9 mouse cellular contexts compared by ENCODE assay signal in the genomic region with DNA sequence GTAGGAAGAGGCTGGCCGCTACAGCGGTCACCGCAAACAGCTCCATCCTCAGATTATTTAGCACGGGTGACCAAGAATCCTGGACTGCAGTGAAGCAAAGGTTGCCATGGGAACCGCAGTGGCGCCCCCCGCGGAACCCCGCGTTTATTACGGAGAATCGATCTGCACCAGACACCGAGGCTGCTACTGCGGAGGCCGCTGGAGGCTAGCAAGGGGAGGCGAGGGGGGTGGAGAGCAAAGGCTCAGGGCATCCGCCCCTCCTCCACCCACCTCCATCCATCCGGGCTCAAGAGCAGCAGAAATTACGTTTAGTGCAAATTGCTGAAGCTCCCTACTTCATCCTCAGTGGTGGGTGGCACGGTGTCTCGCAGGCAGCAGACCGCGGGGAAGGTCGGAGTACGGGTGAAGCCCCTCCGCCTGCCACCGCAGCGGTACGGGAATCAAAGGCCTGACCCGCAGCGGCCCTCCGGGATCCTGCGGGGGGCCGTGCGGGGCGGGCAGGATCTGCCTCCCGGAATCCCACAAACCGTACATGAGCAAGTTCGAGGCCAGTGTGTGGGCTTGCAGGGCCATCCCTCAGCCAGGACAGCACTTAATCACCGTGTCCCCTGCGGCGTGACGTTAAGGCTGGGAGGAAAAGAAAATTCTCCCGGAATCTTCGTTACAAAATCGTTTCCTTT.
DNase-seq lines count a peak whose midpoint lies in the region; ATAC-seq lines count a peak whose summit lies in the region.
"Had no signal": no experiment of that assay in that cellular context is flagged by ENCODE, and none has a peak within 500 bp of the region (broad histone marks: within the 10 kb centered on the region; RNA-seq: fewer than 3 reads in every experiment).

No protein-coding gene starts in this region.

- under 1% methylated on average over 46 of the region's 46 CpGs for WGBS in intestine, embryonic 16.5 days
- under 1% methylated on average over 46 of the region's 46 CpGs for WGBS in limb, embryonic 11.5 days
- WGBS in midbrain, embryonic 13.5 days = under 1% methylated on average over 42 of the region's 46 CpGs
- WGBS in stomach, embryonic 15.5 days = 1% methylated on average over 46 of the region's 46 CpGs

- peak overlapping the region; percentile 77 for H3K4me2 ChIP-seq in intestine, embryonic 16.5 days (ENCODE audit: low read depth, low read length)
- peak overlapping the region; percentile 60 for H3K4me2 ChIP-seq in limb, embryonic 11.5 days (ENCODE audit: low read depth, severe bottlenecking)
- peak overlapping the region; percentile 66 for H3K4me2 ChIP-seq in midbrain, embryonic 13.5 days (replicated peaks)
- H3K4me2 ChIP-seq in stomach, embryonic 15.5 days = peak overlapping the region; percentile 85

- H3K27me3 ChIP-seq in intestine, embryonic 16.5 days (replicated peaks; ENCODE audit: control insufficient read depth, insufficient read depth, low read length) = peaks cover 40% of the 10 kb centered on the region
- H3K27me3 ChIP-seq in limb, embryonic 11.5 days (ENCODE audit: control insufficient read depth, insufficient read depth, low read length) = peaks cover 45% of the 10 kb centered on the region
- H3K27me3 ChIP-seq in midbrain, embryonic 13.5 days = peaks cover 12% of the 10 kb centered on the region
- peaks cover 31% of the 10 kb centered on the region for H3K27me3 ChIP-seq in stomach, embryonic 15.5 days (replicated peaks)

- peak; percentile 28 for DNase-seq in kidney, adult 18-20 months
- DNase-seq in kidney, adult 8-10 months = no peak
- peak; percentile 69 for DNase-seq in cerebellum, adult 9-11 months
- DNase-seq in frontal cortex, postnatal 10 days (ENCODE audit: low spot score in 2 of 2) = peak; percentile 75 to 79
- peak; percentile 80 for DNase-seq in limb, embryonic 11.5 days (ENCODE audit: low spot score)

- no peaks in the 10 kb centered on the region for H3K36me3 ChIP-seq in intestine, embryonic 16.5 days (ENCODE audit: control insufficient read depth, insufficient read depth, low read length)
- no peaks in the 10 kb centered on the region for H3K36me3 ChIP-seq in limb, embryonic 11.5 days (ENCODE audit: control insufficient read depth, insufficient read depth, low read length)
- H3K36me3 ChIP-seq in midbrain, embryonic 13.5 days = no peaks in the 10 kb centered on the region
- no peaks in the 10 kb centered on the region for H3K36me3 ChIP-seq in stomach, embryonic 15.5 days
- H3K36me3 ChIP-seq: G1E had no signal

- H3K9me3 ChIP-seq in intestine, embryonic 16.5 days (ENCODE audit: control insufficient read depth, low read length) = no peaks in the 10 kb centered on the region
- no peaks in the 10 kb centered on the region for H3K9me3 ChIP-seq in limb, embryonic 11.5 days (ENCODE audit: control insufficient read depth, low read length)
- H3K9me3 ChIP-seq in midbrain, embryonic 13.5 days = no peaks in the 10 kb centered on the region
- H3K9me3 ChIP-seq in stomach, embryonic 15.5 days = no peaks in the 10 kb centered on the region
- H3K9me3 ChIP-seq: G1E had no signal

- H3K4me3 ChIP-seq in intestine, embryonic 16.5 days (ENCODE audit: low read length) = peak overlapping the region; percentile 45
- peak overlapping the region; percentile 31 for H3K4me3 ChIP-seq in limb, embryonic 11.5 days (ENCODE audit: low read depth, low read length)
- peak overlapping the region; percentile 42 for H3K4me3 ChIP-seq in midbrain, embryonic 13.5 days (replicated peaks)
- peak overlapping the region; percentile 43 for H3K4me3 ChIP-seq in stomach, embryonic 15.5 days (replicated peaks)

- H3K9ac ChIP-seq in intestine, embryonic 16.5 days (ENCODE audit: low read depth, low read length) = peak overlapping the region; percentile 46; the same call in 1 of the 2 replicates
- H3K9ac ChIP-seq in limb, embryonic 11.5 days (ENCODE audit: low read length) = no peak overlapping the region
- H3K9ac ChIP-seq in midbrain, embryonic 13.5 days (replicated peaks) = peak overlapping the region; percentile 66
- H3K9ac ChIP-seq in stomach, embryonic 15.5 days = 0 out of 2 replicates have a peak overlapping the region, but pooled peaks have one; percentile 7

- no peak overlapping the region for H3K27ac ChIP-seq in intestine, embryonic 16.5 days (ENCODE audit: low read length)
- no peak overlapping the region for H3K27ac ChIP-seq in limb, embryonic 11.5 days (replicated peaks; ENCODE audit: low read depth, low read length)
- peak overlapping the region; percentile 92 for H3K27ac ChIP-seq in midbrain, embryonic 13.5 days
- H3K27ac ChIP-seq in stomach, embryonic 15.5 days = no peak overlapping the region

- ATAC-seq in intestine, embryonic 16.5 days = peak; percentile 50
- ATAC-seq in limb, embryonic 11.5 days (ENCODE audit: insufficient number of reproducible peaks, low FRiP score, low TSS enrichment, low read depth) = no peak; the same call in 1 of the 2 replicates
- ATAC-seq in midbrain, embryonic 13.5 days = peak; percentile 83
- ATAC-seq in stomach, embryonic 15.5 days (ENCODE audit: insufficient read depth, low FRiP score, low read depth) = no peak; the same call in 1 of the 2 replicates

- peaks cover 12% of the 10 kb centered on the region for H3K4me1 ChIP-seq in intestine, embryonic 16.5 days (ENCODE audit: control insufficient read depth, insufficient read depth, low read length)
- peaks cover 22% of the 10 kb centered on the region for H3K4me1 ChIP-seq in limb, embryonic 11.5 days (ENCODE audit: control insufficient read depth, insufficient read depth, low read length)
- peaks cover 42% of the 10 kb centered on the region for H3K4me1 ChIP-seq in midbrain, embryonic 13.5 days (replicated peaks)
- peaks cover 19% of the 10 kb centered on the region for H3K4me1 ChIP-seq in stomach, embryonic 15.5 days

Comparison
In these comparisons a context has a peak if more than half of its experiments do, and no peak if none do; other contexts are left out.
1. DNase-seq: peak in kidney, adult 18-20 months (single experiment), cerebellum, adult 9-11 months (single experiment), frontal cortex, postnatal 10 days (2 of 2) and limb, embryonic 11.5 days (single experiment); none in kidney, adult 8-10 months (0 of 2).
2. ATAC-seq: peak in intestine, embryonic 16.5 days (single experiment) and midbrain, embryonic 13.5 days (single experiment); none in limb, embryonic 11.5 days (single experiment) and stomach, embryonic 15.5 days (single experiment).
3. Peak in every context shown above with its lines, with median percentiles within 50 percentile points of each other: H3K4me2 ChIP-seq and H3K4me3 ChIP-seq.